Mouse (Mus musculus): ENCODE data around the gene Ube3b. TPM values are rescaled to one million over a fixed set of nuclear protein-coding genes. Genes with fewer than 3 reads are reported as not detected.

The Ube3b gene
- total RNA-seq, 2 experiments from 2014 or later, result 52.3 to 55.6 TPM

DNA sequence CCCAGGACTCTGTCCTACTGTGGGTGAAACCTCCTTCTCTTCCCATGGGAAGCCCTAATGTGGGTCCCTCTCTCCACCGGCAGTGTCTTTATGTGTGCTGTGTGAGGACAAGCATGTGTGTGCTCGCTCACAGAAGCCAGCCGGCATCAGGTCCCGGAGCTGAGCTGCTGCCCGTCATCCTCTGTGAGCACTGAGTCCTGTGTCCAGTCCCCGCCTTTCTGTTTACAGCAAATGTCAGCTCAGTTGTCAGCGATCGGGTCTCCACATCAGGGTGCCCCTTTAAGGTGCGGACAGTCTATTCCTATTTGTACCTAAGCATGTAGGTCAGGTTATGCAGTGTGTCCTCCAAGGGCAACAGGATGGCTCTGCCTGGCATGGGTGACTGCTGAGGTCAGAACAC, 6.8 kb upstream of the Ube3b start:
- no peak for DNase-seq

DNA sequence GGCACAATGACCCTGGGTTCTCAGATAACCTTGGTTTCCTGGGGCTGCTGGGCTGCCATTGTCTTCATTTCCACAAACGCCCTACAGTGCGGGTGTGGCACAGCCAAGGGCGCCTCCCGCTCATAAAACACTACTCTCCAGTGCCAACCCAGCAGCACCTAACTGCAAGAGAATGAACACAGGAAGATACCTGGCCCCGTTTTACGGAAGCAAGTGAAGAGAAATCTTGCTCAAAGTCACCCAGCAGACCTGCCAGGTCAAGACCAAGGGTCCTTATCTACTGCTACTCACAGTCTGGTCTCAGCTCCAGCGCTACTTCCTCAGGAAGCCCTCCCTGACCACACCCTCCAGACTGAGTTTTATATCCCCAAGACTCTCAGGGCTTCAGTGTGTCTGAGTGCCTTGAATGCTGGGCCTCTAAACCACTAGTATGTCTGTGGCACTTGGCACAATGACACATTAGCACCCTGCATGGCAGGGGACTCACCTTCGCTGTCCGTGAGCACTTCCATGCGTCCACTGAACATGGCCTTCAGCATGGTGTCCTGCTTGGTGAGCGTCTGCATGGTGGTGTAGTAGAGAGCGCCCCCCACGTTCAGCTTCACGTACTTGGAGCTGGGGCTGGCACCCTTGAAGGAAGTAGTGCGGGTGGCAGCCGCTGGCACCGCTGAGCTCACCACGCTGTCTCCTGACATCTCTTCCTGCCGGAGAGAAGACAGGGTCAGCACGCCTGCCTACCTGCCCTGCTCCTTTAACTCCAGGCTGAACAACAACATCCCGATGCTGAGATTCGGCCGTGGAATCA, 5.8 kb upstream of the Ube3b start:
- DNase-seq, result no peak

GRCm38 (mm10) chr5:114378177-114378920, 2.1 kb upstream of the Ube3b start:
- DNase-seq, result no peak

DNA sequence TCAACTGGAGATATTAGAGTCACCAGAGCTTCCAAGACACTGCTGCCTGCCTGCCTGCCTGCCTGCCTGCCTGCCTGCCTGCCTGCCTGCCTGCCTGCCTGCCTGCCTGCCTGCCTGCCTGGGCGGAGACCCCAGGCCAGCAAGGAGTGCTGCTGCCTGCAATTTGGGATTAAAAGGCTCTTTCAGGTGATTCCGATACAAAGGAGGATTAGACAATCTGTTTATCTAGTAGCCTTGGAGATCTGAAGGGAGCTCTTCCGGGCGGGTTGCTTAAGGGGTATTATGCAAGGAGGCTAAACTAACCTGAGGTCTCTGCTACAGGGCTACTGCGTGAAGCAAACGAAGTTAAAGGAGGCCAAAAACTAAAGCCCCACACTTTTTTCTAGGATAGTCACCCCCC, 1.5 kb upstream of the Ube3b start:
- no peak for DNase-seq

- no peak for DNase-seq
These were observed 644 bp upstream of the Ube3b start for GRCm38 (mm10) chr5:114379763-114380162.

DNA sequence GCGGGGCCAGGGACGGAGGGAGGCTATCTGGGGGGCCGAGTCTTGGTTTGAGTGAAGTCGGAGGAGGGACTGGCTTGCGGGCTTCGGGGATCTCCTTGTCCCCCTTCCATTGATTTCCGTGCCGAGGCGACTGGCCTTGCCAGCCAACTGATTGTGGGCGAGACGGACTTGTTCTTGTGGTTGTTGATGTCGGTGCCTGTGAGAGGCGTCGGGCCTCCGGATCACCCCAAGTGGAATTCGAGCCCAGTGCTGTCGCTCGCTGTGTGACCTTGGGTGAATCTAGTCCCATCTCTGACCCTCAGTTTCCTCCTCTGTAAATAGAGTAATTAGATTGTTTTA, 575 bp downstream of the Ube3b start:
- no peak for DNase-seq

- peak; percentile 54 for DNase-seq
These were observed 2.9 kb downstream of the Ube3b start for GRCm38 (mm10) chr5:114383184-114383904.

GRCm38 (mm10) chr5:114384448-114384847, 4.0 kb downstream of the Ube3b start:
- DNase-seq, result no peak

DNA sequence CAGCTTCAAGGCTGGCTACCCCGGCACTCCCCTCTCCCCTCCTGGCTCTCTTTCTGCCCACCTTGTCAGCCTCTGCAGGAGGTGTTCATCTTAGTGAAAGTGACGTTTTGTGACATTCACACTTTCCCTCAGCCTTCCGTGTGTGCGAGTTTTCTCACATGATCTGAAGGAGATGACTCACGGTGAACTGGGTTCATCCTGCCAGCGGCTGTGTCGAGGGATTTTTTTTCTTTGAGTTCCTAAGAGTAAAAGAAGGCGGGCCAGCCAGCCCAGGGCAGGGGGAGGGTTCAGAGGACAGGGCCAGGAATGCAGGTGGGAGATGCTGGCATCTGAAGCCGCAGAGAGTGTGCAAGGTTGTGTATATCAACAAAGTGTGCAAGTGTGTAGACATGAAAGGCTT, 12.8 kb downstream of the Ube3b start:
- DNase-seq, result no peak

DNA sequence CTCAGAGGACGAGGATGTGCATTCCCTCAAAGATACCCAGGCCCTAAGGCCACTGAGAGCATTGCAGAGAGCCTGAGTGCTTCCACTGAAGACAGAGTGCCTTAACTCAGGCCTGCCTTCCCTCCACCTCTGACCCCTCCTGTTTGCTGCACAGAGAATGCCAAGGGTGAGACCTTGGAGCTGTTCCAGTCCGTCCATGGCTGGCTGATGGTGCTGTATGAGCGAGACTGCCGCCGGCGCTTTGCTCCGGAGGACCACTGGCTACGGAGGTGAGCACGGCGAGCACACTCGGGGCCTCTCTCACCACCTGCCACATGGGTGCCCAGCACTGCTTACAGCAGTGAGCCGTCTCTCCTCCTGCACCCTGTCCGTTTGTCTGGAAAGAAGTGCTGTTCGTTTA, 26.2 kb downstream of the Ube3b start:
- DNase-seq, result no peak

- DNase-seq, result no peak
These were observed 26.9 kb downstream of the Ube3b start for GRCm38 (mm10) chr5:114407269-114407668.

DNA sequence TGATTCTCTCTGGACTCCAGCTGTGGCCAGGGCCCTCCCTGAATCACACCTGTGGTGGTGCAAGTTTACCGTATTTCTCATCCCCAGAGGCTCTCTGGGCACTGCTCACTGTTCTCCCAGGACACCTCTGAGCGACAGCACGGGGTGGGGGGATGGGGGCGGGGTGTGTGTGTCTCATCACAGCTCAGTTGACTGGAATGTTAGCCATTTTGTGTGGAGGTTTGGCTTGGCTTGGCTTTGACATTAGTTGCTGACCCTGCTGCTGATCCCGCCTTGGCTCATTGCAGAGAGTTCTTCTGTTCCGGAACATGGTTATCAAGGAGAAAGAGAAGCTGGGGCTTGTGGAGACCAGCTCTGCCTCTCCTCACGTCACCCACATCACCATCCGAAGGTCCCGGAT, 27.4 kb downstream of the Ube3b start:
- no peak for DNase-seq

DNA sequence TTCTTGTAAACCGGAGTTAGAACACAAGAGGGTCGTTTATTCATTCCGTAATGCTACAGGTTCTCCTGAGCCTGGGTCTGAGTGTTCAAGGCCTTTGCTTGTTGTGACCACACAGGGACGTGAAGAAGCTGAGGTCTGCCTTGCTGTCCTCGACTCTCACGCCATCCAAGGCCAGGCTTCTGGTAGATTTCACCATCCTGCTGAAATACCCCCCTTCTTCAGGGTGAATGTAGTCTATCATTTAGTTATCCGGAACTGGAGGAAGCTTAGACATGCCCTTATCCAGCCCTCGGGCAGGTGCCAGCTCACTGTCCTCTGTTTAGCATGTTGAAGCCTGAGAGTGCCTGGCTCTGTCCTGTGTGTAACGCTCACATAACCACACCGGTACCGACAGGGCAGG, 28.4 kb downstream of the Ube3b start:
- no peak for DNase-seq

DNA sequence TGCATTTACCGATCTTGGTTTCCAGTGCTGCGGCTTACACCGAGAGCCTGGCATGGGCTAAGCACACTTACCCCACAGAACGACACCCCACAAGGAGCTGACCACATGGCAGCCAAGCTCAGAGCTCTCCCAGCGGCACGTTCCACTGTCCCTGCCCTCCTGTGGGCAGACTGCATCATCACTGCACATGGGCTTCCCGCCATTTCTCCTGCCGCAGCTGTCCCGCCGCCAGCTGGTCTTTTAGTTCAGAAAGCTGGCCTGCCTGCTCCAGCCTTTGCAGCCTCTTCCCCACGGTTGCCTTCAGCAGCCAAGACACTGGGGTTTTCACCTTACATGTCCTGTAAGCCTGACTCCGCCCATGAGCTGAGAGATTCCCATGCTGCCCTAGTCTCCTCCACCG, 30.0 kb downstream of the Ube3b start:
- no peak for DNase-seq

DNA sequence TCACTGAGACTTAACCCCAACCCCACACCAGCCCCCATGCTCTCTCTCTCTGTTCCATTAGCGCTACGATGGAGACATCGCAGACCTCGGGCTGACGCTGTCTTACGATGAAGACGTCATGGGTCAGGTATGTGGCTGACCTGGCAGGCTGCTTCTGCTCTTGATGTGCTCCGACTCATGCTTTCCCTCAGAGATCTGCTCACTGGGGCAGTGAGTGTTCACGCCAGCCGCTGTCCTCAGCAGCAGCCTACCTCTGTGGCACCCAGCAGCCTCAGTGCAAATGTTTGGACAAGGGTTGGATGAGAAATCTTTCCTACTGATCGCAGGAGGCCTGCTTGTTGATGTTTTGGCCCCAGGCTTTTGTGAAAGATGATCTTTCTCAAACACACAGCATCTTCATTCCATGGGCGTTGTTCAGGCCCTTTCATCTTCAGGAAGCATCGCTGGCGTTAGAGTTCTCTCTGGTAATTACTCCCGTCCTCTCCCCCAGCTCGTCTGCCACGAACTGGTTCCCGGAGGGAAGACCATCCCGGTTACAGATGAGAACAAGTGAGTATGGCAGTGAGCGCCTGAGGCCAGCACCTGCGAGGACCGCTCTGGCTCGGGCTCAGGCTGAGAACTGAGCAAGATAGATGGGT, 32.1 kb downstream of the Ube3b start:
- no peak for DNase-seq

- DNase-seq, result no peak
These were observed 32.8 kb downstream of the Ube3b start for GRCm38 (mm10) chr5:114413067-114413735.

- DNase-seq, result no peak
These were observed 35.2 kb downstream of the Ube3b start for GRCm38 (mm10) chr5:114415606-114416005.

DNA sequence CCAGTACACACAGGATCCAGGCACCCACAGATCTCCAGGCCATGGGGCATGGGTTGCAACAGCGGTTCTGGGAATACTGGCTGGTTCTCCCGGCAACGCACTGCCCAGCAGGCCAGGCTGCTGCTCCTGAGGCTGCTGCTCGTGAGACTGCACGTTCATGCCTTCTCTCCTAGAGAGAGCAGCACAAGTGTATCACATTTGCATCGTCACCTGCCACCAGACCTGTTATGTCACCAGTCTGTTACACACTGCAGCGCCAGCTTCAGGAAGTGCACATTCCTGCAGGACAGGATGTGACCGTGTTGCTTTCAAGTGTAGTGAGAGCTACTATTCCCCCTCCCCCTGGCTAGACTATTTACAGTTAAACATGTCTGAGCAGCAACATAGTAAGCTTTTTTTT, 36.4 kb downstream of the Ube3b start:
- no peak for DNase-seq

DNA sequence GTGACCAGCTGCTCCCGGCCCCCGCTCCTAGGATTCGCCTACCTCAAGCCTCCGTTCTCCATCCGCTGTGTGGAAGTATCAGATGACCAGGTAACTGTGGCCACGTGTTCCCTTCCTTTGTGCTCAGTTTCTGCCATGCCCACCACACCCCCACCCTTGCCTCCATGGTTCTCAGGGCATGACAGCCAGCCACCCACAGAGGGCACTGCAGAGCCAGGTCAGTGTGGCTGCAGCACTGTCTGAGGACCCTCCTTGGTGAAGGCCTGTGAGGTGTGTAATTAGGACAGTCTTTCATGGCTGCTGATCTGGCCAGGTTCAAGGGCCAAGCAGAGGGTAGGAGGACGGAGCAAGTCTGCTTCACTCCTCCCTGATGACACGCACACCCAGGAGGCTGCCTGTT, 38.1 kb downstream of the Ube3b start:
- DNase-seq, result no peak

DNA sequence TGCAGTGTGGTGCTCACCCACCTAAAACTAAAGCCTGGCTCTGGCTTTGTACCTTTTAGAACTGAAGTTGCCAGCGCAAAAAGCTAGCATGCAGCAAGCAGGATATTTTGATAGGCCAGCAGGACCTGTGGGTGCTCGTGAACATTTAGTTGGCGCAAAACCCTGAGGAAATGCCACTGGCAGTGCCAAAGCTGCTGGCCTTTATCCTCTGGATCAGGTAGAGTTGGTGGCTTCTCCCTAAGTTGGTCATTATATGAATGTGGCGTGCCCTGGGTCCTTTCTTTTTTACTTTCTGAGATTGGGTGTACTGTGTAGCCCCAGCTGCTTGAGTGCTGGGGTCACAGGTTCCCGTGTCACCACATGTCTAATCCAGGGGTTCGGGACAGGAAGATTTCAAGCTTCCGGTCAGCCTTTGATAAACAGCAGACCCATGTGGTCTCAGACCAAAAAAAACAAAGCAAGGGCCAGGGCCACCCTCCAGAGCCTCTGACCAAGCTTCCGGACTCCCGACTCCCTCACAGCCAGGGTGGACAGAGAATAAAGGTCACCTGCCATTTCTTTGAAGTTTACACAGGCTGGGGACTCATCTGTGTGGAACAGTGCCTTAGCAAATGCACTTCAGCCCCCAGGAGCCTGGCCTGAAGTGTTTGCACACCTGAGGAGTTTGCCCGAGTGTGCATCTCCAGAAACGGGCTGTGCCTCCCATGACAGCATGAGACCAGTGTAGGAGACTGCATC, 41.3 kb downstream of the Ube3b start:
- no peak for DNase-seq

DNA sequence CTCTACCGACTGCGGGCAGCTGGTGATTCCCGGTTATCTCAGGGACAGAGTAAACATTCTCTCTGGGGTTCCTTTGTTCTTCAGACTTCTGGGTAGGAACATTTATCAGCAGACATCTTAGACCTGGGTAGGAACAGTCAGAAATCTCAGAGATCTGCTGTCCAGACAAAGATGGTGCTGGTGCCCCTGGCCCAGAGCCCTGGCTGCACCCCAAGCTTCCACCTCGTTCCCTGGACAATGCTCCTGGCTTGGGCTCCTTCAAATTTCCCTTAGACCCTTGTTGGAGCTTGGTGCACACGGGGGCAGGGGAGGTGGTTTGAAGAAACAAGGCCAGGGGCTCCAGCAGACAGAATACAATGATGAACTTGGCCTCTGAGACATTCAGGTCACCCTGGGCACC, 42.2 kb downstream of the Ube3b start:
- DNase-seq, result no peak

GRCm38 (mm10) chr5:114423961-114424360, 43.6 kb downstream of the Ube3b start:
- DNase-seq, result no peak
